Mouse (Mus musculus) bone marrow macrophage, adult 2 months (primary cell): ENCODE results near the gene Arhgef9. TPM values are rescaled to one million over a fixed set of nuclear protein-coding genes. Genes with fewer than 3 reads are reported as not detected.
A peak's percentile ranks its signal among the peaks of the same experiment; 100 is the strongest.

Experiments
- H3K27ac ChIP-seq: 2 replicates; pipeline ENCODE4 v1.5.1; 2012; ENCODE audit warnings: low read depth, low read length; ENCODE audit not compliant: insufficient read depth
- H3K4me1 ChIP-seq: 2 replicates; pipeline ENCODE4 v1.6.1; 2012; ENCODE audit warnings: low read length; ENCODE audit not compliant: control insufficient read depth, insufficient read depth
- H3K4me3 ChIP-seq: 2 replicates; pipeline ENCODE4 v1.5.1; 2012; ENCODE audit warnings: mild to moderate bottlenecking, low read length, moderate library complexity; ENCODE audit not compliant: insufficient read depth
- CTCF ChIP-seq: IDR thresholded peaks from 2 replicates; pipeline ENCODE4 v1.5.1; 2012; ENCODE audit warnings: low read depth, mild to moderate bottlenecking, low read length, moderate library complexity
- POLR2A ChIP-seq: IDR thresholded peaks from 2 replicates; pipeline ENCODE4 v1.6.1; 2012; ENCODE audit warnings: mild to moderate bottlenecking, low read depth, low read length, borderline replicate concordance
- polyA plus RNA-seq: library from polyadenylated mRNA; stranded (reverse); fragments of >200 nt; gene quantifications from 2 replicates; pipeline ENCODE4 v1.2.4, GENCODE M21; 2012; ENCODE audit not compliant: missing spikeins, insufficient read depth, insufficient read length

Gene Arhgef9
- polyA plus RNA-seq, 1 experiment: 0.72 TPM

- TF ChIP-seq POLR2A (no peak), CTCF (no peak)
- no peaks in the 10 kb centered on the region for H3K4me1 ChIP-seq
- no peak overlapping the region for H3K4me3 ChIP-seq
- no peak overlapping the region for H3K27ac ChIP-seq
Observed at GRCm38 (mm10) chrX:95133502-95133901, 63.2 kb downstream of the Arhgef9 start.

GRCm38 (mm10) chrX:95132996-95133395 is 63.7 kb downstream of the Arhgef9 start:
- no peaks in the 10 kb centered on the region for H3K4me1 ChIP-seq
- TF ChIP-seq CTCF: no peak
- no peak for TF ChIP-seq POLR2A

GRCm38 (mm10) chrX:95131783-95132182 is 64.9 kb downstream of the Arhgef9 start:
- Histone ChIP-seq H3K4me1 (no peaks in the 10 kb centered on the region), H3K4me3 (no peak overlapping the region), H3K27ac (no peak overlapping the region)
- TF ChIP-seq CTCF (no peak), POLR2A (no peak)

More at GRCm38 (mm10) chrX:95132996-95133395, 63.7 kb downstream of the Arhgef9 start:
- H3K27ac ChIP-seq: no peak overlapping the region
- H3K4me3 ChIP-seq: no peak overlapping the region

- Histone ChIP-seq H3K27ac (no peak overlapping the region), H3K4me1 (no peaks in the 10 kb centered on the region), H3K4me3 (no peak overlapping the region)
- TF ChIP-seq POLR2A (no peak), CTCF (no peak)
Observed at GRCm38 (mm10) chrX:95123462-95123861, 73.2 kb downstream of the Arhgef9 start.

- no peak overlapping the region for H3K4me3 ChIP-seq
- no peaks in the 10 kb centered on the region for H3K4me1 ChIP-seq
- H3K27ac ChIP-seq: no peak overlapping the region
- no peak for TF ChIP-seq CTCF
- no peak for TF ChIP-seq POLR2A
Observed at GRCm38 (mm10) chrX:95104361-95104760, 92.3 kb downstream of the Arhgef9 start.

GRCm38 (mm10) chrX:95087674-95088073 is 109.0 kb downstream of the Arhgef9 start:
- Histone ChIP-seq H3K4me3 (no peak overlapping the region), H3K4me1 (no peaks in the 10 kb centered on the region), H3K27ac (no peak overlapping the region)
- TF ChIP-seq CTCF (no peak), POLR2A (no peak)

- Histone ChIP-seq H3K27ac (no peak overlapping the region), H3K4me1 (no peaks in the 10 kb centered on the region), H3K4me3 (no peak overlapping the region)
- TF ChIP-seq CTCF: no peak
Observed at GRCm38 (mm10) chrX:95077013-95077699, 119.5 kb downstream of the Arhgef9 start.

- Histone ChIP-seq H3K4me3 (no peak overlapping the region), H3K27ac (no peak overlapping the region), H3K4me1 (no peaks in the 10 kb centered on the region)
- TF ChIP-seq POLR2A: no peak
- no peak for TF ChIP-seq CTCF
Observed at GRCm38 (mm10) chrX:95027907-95028306, 168.7 kb downstream of the Arhgef9 start.

- Histone ChIP-seq H3K4me1 (no peaks in the 10 kb centered on the region), H3K4me3 (peak within 1 kb of the TSS; percentile 77), H3K27ac (peak within 1 kb of the TSS; percentile 19; the same call in 1 of the 2 replicates)
- TF ChIP-seq POLR2A: no peak
- no peak for TF ChIP-seq CTCF
Observed at GRCm38 (mm10) chrX:95026361-95026892, 170.2 kb downstream of the Arhgef9 start, which contains the start of gene Spin4. Gene Spin4 (minus strand): TSS chrX:95026682.

GRCm38 (mm10) chrX:95025779-95026360 is 170.8 kb downstream of the Arhgef9 start:
- H3K4me3 ChIP-seq: peak overlapping the region; percentile 77
- no peak for TF ChIP-seq POLR2A
- TF ChIP-seq CTCF: no peak
- no peak overlapping the region for H3K27ac ChIP-seq
- no peaks in the 10 kb centered on the region for H3K4me1 ChIP-seq
